In genomic region chr11:84813724-84814510, GRCm38 (mm10) we compare ENCODE assay signal across 8 mouse cellular contexts. TPM values are rescaled to one million over a fixed set of nuclear protein-coding genes. Genes with fewer than 3 reads are reported as not detected.
DNase-seq lines count a peak whose midpoint lies in the region; ATAC-seq and TF ChIP-seq lines count a peak whose summit lies in the region.
"Had no signal": no experiment of that assay in that cellular context is flagged by ENCODE, and none has a peak within 500 bp of the region (broad histone marks: within the 10 kb centered on the region; RNA-seq: fewer than 3 reads in every experiment).

No protein-coding gene starts in this region.

- DNase-seq in WW6 (ENCODE audit: low read depth, low spot score): peak; percentile 63
- DNase-seq in embryo, embryonic 11 days: peak; percentile 81
- peak; percentile 45 for DNase-seq in heart, postnatal 0 days (ENCODE audit: low spot score)
- DNase-seq in left cerebral cortex, adult 2 months (ENCODE audit: extremely low spot score in 1 of 2, low spot score in 2 of 2): peak; percentile 64 to 84
- peak in 1 of 2 experiments; percentile 60 for DNase-seq in spleen, adult 2 months (ENCODE audit: low read depth in 1 of 2, low spot score in 2 of 2)

- intact Hi-C loops in left cerebral cortex, adult 2 months (cut with DNase I): loop anchor here (2.0 to 5.0 kb wide), 2 partner anchors 532 to 549 kb away; no protein-coding TSS in a partner anchor

- no peak for TF ChIP-seq POLR2A in spleen, adult 2 months (IDR thresholded peaks at IDR 0.05; ENCODE audit: low read depth, low read length)

- no peak overlapping the region for H3K4me2 ChIP-seq in heart, postnatal 0 days (ENCODE audit: low read depth, low read length)
- H3K4me2 ChIP-seq in midbrain, embryonic 13.5 days (replicated peaks): no peak overlapping the region
- H3K4me2 ChIP-seq: limb, embryonic 13.5 days had no signal

- H3K4me3 ChIP-seq in E14TG2a.4 (replicated peaks; ENCODE audit: low read length): no peak overlapping the region
- no peak overlapping the region for H3K4me3 ChIP-seq in heart, postnatal 0 days (ENCODE audit: low read depth, low read length)
- H3K4me3 ChIP-seq in left cerebral cortex, adult 2 months: no peak overlapping the region
- H3K4me3 ChIP-seq in midbrain, embryonic 13.5 days (replicated peaks): no peak overlapping the region
- no peak overlapping the region for H3K4me3 ChIP-seq in spleen, adult 2 months (ENCODE audit: extremely low read depth, insufficient read depth, insufficient read length)
- H3K4me3 ChIP-seq: limb, embryonic 13.5 days had no signal

- no peaks in the 10 kb centered on the region for H3K27me3 ChIP-seq in E14TG2a.4 (ENCODE audit: insufficient read depth, low read length)
- no peaks in the 10 kb centered on the region for H3K27me3 ChIP-seq in heart, postnatal 0 days (ENCODE audit: control insufficient read depth, insufficient read depth, low read length)
- no peaks in the 10 kb centered on the region for H3K27me3 ChIP-seq in midbrain, embryonic 13.5 days
- no peaks in the 10 kb centered on the region for H3K27me3 ChIP-seq in spleen, adult 2 months (ENCODE audit: control insufficient read depth, insufficient read depth, low read length)
- H3K27me3 ChIP-seq: limb, embryonic 13.5 days had no signal

- 55% methylated on average over 13 of the region's 13 CpGs for WGBS in heart, postnatal 0 days
- 55% methylated on average over 13 of the region's 13 CpGs for WGBS in midbrain, embryonic 13.5 days
- WGBS in spleen, adult 2 months: 75% methylated on average over 13 of the region's 13 CpGs

- TF ChIP-seq EP300 in heart, postnatal 0 days (IDR thresholded peaks at IDR 0.05; ENCODE audit: low read depth): no peak

- ATAC-seq in heart, postnatal 0 days (ENCODE audit: insufficient read depth, low read depth): no peak
- ATAC-seq in midbrain, embryonic 13.5 days: peak; percentile 57

- TF ChIP-seq CTCF in E14TG2a.4 (conservative IDR thresholded peaks at IDR 0.05; ENCODE audit: low read length): peak; percentile 97
- TF ChIP-seq CTCF in heart, postnatal 0 days (IDR thresholded peaks at IDR 0.05; ENCODE audit: low read depth): peak; percentile 96
- peak; percentile 93 for TF ChIP-seq CTCF in left cerebral cortex, adult 2 months (IDR thresholded peaks at IDR 0.05)
- peak; percentile 96 for TF ChIP-seq CTCF in spleen, adult 2 months (IDR thresholded peaks at IDR 0.05; ENCODE audit: extremely low read depth, insufficient read depth, insufficient read length, insufficient replicate concordance)

- peaks cover 47% of the 10 kb centered on the region for H3K36me3 ChIP-seq in E14TG2a.4 (ENCODE audit: insufficient read depth, low read length)
- H3K36me3 ChIP-seq in heart, postnatal 0 days (replicated peaks; ENCODE audit: control insufficient read depth, insufficient read depth, low read length): peaks cover 13% of the 10 kb centered on the region
- no peaks in the 10 kb centered on the region for H3K36me3 ChIP-seq in midbrain, embryonic 13.5 days
- peaks cover 2% of the 10 kb centered on the region; the same call in 1 of the 2 replicates for H3K36me3 ChIP-seq in spleen, adult 2 months (ENCODE audit: control insufficient read depth, insufficient read depth, low read length)
- H3K36me3 ChIP-seq: limb, embryonic 13.5 days had no signal

- H3K9ac ChIP-seq in heart, postnatal 0 days (replicated peaks; ENCODE audit: low read depth, low read length): no peak overlapping the region
- no peak overlapping the region for H3K9ac ChIP-seq in midbrain, embryonic 13.5 days (replicated peaks)
- H3K9ac ChIP-seq: limb, embryonic 13.5 days had no signal

- no peak overlapping the region for H3K27ac ChIP-seq in heart, postnatal 0 days (ENCODE audit: low read depth)
- H3K27ac ChIP-seq in left cerebral cortex, adult 2 months: no peak overlapping the region
- H3K27ac ChIP-seq in midbrain, embryonic 13.5 days: no peak overlapping the region
- no peak overlapping the region for H3K27ac ChIP-seq in spleen, adult 2 months (ENCODE audit: insufficient read depth, low read length)
- H3K27ac ChIP-seq: limb, embryonic 13.5 days had no signal

- peaks cover 44% of the 10 kb centered on the region for H3K9me3 ChIP-seq in E14TG2a.4 (ENCODE audit: low read length)
- H3K9me3 ChIP-seq in heart, postnatal 0 days (replicated peaks; ENCODE audit: control insufficient read depth, low read length): no peaks in the 10 kb centered on the region
- H3K9me3 ChIP-seq in midbrain, embryonic 13.5 days: no peaks in the 10 kb centered on the region
- H3K9me3 ChIP-seq: limb, embryonic 13.5 days had no signal

- H3K4me1 ChIP-seq in E14TG2a.4 (replicated peaks; ENCODE audit: low read depth, low read length): peaks cover 23% of the 10 kb centered on the region
- no peaks in the 10 kb centered on the region for H3K4me1 ChIP-seq in heart, postnatal 0 days (ENCODE audit: control insufficient read depth, insufficient read depth)
- peaks cover 9% of the 10 kb centered on the region for H3K4me1 ChIP-seq in midbrain, embryonic 13.5 days (replicated peaks)
- H3K4me1 ChIP-seq in spleen, adult 2 months (ENCODE audit: control insufficient read depth, insufficient read depth, insufficient read length): no peaks in the 10 kb centered on the region

RNA-seq across cellular contexts. Expression of gene Mrm1, which starts 5.4 kb away (rescaled TPM):
- 13.9 and 33.7 TPM in 2 replicates for total RNA-seq in heart, postnatal 0 days (2014; rRNA removed; ENCODE audit: low replicate concordance)
- polyA plus RNA-seq in heart, postnatal 0 days (2015; fragmentation: Nextera tagmentation; extraction: Ambion mirVana): 21.5 and 21.9 TPM in 2 replicates
- 10 to 100 TPM; 14.4 to 18.2 TPM for total RNA-seq in left cerebral cortex, adult 2 months (2021)
- polyA plus RNA-seq in midbrain, embryonic 13.5 days (2015; fragmentation: Nextera tagmentation; extraction: Ambion mirVana): 8.5 and 10.7 TPM in 2 replicates
- polyA plus RNA-seq in spleen, adult 2 months (2012; rRNA removed): 18.9 and 19.4 TPM in 2 replicates

RNA-seq across cellular contexts. Expression of gene Dhrs11, which starts 14.9 kb away (rescaled TPM):
- total RNA-seq in heart, postnatal 0 days (2014; rRNA removed; ENCODE audit: low replicate concordance): 148 and 166 TPM in 2 replicates
- 110 TPM in 2 replicates for polyA plus RNA-seq in heart, postnatal 0 days (2015; fragmentation: Nextera tagmentation; extraction: Ambion mirVana)
- total RNA-seq in left cerebral cortex, adult 2 months (2021): 1 to 10 TPM; 7.2 to 7.8 TPM
- polyA plus RNA-seq in midbrain, embryonic 13.5 days (2015; fragmentation: Nextera tagmentation; extraction: Ambion mirVana): 4.9 and 5.2 TPM in 2 replicates
- 88.9 and 126 TPM in 2 replicates for polyA plus RNA-seq in spleen, adult 2 months (2012; rRNA removed)

RNA-seq across cellular contexts. Expression of gene Ggnbp2, which starts 56.7 kb away (rescaled TPM):
- total RNA-seq in heart, postnatal 0 days (2014; rRNA removed; ENCODE audit: low replicate concordance): 31.2 and 35.0 TPM in 2 replicates
- polyA plus RNA-seq in heart, postnatal 0 days (2015; fragmentation: Nextera tagmentation; extraction: Ambion mirVana): 37.2 and 39.4 TPM in 2 replicates
- 10 to 100 TPM; 93.8 to 97.1 TPM for total RNA-seq in left cerebral cortex, adult 2 months (2021)
- polyA plus RNA-seq in midbrain, embryonic 13.5 days (2015; fragmentation: Nextera tagmentation; extraction: Ambion mirVana): 75.1 and 75.7 TPM in 2 replicates
- polyA plus RNA-seq in spleen, adult 2 months (2012; rRNA removed): 25.4 and 34.1 TPM in 2 replicates

Comparison
In these comparisons a context has a peak if more than half of its experiments do, and no peak if none do; other contexts are left out.
1. RNA of gene Dhrs11, which starts 14.9 kb away (polyA plus RNA-seq): 88.9 to 126 TPM in spleen, adult 2 months and 110 TPM in heart, postnatal 0 days; 4.9 to 5.2 TPM in midbrain, embryonic 13.5 days; every median in the first group is over 10 times any median in the second.
2. Peak in every context shown above with its lines, with median percentiles within 50 percentile points of each other: CTCF ChIP-seq.